Mouse (Mus musculus) heart, postnatal 14 days (tissue): ENCODE results near the gene 1190002N15Rik. TPM values are rescaled to one million over a fixed set of nuclear protein-coding genes. Genes with fewer than 3 reads are reported as not detected.

Experiments used
- DNase-seq, 2 experiments: peaks; one replicate each; pipeline ENCODE4 v3.0.0; 2021 to 2022
- intact Hi-C: fragments of 180-260 bp; cut with DNase I; formaldehyde crosslinking; loops from one replicate; pipeline ENCODE4 v1.15.1; 2025
- total RNA-seq, 2 experiments: library from RNA; stranded (reverse); gene quantifications; 2 replicates each; pipeline ENCODE4 v1.2.3; 2021

Gene 1190002N15Rik
- total RNA-seq, 2 experiments from 2014 or later: 27.3 to 27.5 TPM

GRCm38 (mm10) chr9:94534226-94534625, 3.7 kb downstream of the 1190002N15Rik start:
- DNase-seq: no peak
- intact Hi-C loops: loop anchor here (10.0 kb wide), 1 partner anchor 249 kb away; no protein-coding TSS in a partner anchor

DNA sequence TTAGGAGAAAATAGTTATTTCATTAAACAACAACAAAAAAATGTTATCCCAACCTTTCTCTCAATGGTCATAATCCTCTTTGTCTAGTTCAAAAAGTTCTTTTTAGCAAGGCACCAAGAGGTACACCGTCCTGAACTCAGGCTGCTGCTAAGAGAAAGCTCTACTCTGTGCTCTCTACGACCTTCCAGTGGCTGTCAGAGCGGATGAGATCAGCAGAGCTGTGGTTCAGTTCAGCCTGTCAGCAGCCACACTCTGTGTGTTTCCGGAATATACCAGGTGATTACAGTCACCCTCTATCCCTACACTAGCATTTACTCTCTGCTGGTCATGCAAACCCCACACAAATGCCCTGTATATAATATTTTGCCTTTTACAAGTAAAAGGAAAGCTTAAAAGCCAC, 4.2 kb downstream of the 1190002N15Rik start:
- DNase-seq: peak in 1 of 2 experiments; percentile 20
- intact Hi-C loops: loop anchor here (10.0 kb wide), 1 partner anchor 249 kb away; no protein-coding TSS in a partner anchor

DNA sequence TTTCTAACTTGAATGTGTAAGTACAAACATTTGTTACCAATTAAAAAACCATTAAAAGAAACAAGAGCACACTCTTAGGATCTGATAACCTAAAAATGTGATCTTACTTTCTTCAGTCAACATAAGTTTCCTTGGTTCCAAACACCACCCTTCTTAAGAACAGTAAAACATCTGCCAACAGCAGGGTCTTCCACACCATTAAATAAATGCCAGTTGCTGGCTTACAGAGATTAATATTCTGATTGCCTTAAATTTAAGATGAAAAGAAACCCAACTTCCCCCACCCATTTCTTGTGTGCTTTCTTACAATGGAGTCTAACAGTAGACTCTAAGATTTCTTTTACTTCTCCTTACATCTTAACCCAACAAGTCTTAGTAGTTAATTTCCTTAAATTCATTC, 7.9 kb downstream of the 1190002N15Rik start:
- DNase-seq: no peak
- intact Hi-C loops: loop anchor here (10.0 kb wide), 1 partner anchor 245 kb away; no protein-coding TSS in a partner anchor

GRCm38 (mm10) chr9:94529146-94529746, 8.6 kb downstream of the 1190002N15Rik start:
- no peak for DNase-seq
- intact Hi-C loops: no loop called here

DNA sequence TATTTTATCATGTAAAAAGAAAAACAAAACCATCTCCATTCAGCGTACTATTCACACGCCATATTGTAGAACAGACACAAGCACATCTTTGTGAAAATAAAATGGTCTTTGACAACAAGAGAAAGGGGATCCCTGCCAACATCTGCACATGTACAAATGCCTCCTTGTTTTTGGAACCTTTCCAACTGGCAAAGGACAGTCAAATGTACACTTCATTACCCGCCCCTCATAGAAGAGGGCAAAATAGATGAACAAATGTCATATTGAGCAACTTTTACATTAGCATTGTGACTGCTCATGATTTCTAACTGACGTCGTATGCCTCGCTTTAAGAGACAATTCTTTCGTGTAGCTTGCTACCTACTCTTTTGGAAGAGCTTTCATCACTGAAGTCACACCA, 11.4 kb downstream of the 1190002N15Rik start:
- intact Hi-C loops: no loop called here
- DNase-seq: no peak

DNA sequence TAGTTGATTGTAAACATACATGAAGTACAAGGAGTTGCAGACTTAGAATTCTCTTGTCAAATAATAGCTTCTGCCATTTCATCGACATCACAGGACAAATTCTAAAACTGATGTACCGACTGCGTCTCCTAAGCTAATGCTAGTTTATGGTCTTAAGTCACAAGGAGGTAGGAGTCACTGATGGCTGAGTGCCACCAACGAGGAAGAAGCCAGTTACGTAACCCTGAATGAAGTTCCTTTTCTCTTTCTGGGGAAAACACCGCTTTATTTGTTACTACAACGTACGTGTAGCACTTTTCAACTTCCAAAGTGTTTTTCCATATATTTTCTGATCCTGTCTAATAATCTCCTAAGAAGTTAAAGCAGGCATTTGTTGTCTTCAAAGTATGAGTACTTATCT, 25.6 kb downstream of the 1190002N15Rik start:
- DNase-seq: no peak
- intact Hi-C loops: no loop called here

DNA sequence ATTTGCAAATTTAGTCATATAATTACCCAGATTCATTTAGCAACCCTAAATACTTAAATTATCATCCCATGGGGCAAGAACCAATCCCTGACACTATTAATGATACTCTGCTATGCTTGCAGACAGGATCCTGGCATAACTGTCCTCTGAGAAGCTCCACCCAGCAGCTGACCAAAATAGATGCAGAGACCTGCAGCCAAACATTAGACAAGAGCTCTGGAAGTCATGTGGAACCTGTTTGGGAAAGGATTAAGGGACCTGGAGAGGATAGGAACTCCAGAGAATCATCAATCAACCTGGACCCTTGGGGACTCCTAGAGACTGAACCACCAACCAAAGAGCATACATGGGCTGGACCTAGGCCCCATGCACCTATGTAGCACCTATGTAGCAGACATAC, 26.7 kb downstream of the 1190002N15Rik start:
- no peak for DNase-seq

DNA sequence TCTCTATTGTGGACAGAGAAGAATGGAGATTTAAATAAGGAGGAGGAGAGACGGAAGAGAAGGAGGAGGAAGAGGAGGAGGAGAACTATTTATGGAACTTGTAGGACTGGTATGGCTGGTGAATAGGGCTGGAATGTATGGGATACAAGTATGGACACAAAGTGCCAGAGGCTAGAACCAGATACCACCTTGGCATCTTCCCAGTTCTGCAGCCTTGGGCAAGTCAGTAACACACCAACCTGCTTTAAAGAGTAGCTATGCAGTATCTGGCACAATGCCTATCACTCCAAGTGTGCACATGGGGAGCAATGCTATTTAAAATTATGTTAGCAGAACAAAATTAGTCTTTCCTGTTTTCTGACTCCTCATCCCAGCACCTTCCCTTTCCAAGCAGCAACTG, 30.9 kb downstream of the 1190002N15Rik start:
- intact Hi-C loops: no loop called here
- no peak for DNase-seq

More for the DNA sequence above, 26.7 kb downstream of the 1190002N15Rik start:
- intact Hi-C loops: no loop called here

GRCm38 (mm10) chr9:94491467-94491866, 46.4 kb downstream of the 1190002N15Rik start:
- intact Hi-C loops: no loop called here
- DNase-seq: no peak

DNA sequence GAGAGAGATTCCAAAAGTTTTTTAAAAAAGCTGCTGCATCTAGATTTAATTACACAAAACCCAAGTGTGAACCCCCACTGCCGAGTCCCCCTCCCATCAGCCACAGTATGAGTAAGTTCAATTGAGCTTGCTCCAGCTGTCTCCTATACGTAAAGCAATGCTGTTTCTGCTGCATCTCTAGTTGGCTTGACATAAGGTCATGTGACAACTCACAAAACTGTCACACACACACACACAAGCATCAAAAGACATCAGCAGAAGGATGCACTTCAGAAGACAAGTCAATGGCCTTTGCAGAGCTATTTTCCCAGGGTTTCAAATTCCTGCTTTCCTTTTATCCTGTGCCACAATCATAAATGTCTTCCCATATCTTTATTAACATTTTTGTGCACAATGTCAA, 49.9 kb downstream of the 1190002N15Rik start:
- no peak for DNase-seq
- intact Hi-C loops: no loop called here

DNA sequence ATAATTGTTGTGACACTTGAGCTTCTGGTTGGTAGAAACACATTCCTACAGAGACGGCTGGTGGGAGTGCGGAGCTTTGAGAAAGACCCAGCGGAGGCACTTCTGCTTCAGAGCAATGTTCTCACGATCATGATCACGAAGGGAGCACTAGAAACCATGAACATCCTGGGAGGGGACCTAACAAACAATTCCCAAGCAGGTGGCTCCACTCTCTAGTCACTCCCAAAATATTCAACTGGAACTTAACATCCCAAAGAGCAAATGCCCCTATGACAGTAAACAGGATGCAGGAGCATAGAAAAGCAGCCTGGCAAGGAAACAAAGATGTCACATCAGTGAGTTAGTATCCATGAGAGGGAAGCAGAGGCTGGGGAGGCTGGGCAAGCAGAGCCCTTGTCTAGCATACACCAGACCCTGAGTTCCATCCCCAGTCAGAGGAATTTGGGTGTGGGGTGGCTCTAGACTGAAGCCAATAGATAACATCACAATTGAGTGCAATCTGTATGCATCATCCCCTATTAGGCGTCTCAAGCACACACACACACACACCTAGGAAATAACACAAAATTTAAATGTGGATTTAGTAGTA, 54.5 kb downstream of the 1190002N15Rik start:
- no peak for DNase-seq
- intact Hi-C loops: no loop called here

DNA sequence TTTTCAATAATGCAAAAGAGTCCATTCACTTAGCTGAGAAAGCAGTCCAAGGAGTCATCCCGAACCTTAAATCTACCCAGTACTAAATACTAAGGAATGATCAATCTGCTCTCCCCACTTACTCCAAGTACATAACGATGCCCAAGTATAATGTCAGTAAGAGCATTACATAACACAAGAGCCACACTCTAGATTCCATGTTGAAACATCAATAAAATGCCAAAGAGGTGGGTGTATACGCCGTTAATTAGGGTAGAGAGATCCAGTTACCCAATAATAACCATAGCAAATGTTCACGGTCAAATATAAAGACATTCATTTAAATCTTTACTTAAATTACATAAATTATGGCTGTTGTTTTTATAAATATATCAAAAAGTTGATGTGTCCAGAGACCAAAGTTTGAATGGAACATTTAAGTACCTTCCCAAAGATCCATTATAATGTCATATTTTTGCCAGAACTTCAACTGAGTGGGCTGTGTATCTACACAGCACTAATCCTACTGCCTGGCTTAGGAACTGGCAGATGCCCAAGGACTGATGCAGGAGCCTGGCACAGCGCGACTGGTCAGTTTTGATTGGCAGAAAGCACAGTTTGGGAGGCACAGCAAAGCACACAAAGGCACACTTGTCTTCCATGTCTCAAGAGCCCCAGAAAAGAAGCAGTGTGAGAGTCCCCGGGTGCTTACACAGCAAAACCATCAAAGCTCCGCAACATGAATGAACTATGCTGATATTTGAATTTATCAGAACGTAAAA, 55.5 kb downstream of the 1190002N15Rik start:
- DNase-seq: peak; percentile 4 to 21
- intact Hi-C loops: no loop called here

- DNase-seq: no peak
- intact Hi-C loops: no loop called here
Measured at GRCm38 (mm10) chr9:94481057-94481456, 56.8 kb downstream of the 1190002N15Rik start.

DNA sequence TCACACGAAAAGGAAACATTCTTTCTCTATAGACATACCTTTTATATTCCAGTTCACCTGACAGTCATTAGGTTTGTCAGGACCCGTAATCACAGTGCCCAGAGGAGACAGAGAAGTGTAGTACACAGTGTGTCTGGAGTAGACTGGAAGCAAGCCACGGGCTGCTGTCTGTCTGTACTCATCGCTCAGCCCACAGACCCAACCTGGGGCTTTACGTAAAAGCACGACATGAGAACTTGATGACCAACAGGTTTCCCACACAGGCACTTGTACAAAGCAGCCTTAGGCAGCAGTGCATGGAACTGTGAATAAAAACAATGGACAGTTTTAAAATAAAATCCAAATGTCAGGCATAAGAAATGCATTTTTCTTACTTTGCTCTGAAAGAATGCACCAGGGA, 58.5 kb downstream of the 1190002N15Rik start:
- DNase-seq: no peak
- intact Hi-C loops: loop anchor here (10.0 kb wide), 1 partner anchor 135 kb away; no protein-coding TSS in a partner anchor

GRCm38 (mm10) chr9:94478954-94479353, 58.9 kb downstream of the 1190002N15Rik start:
- no peak for DNase-seq
- intact Hi-C loops: loop anchor here (10.0 kb wide), 1 partner anchor 136 kb away; no protein-coding TSS in a partner anchor

DNA sequence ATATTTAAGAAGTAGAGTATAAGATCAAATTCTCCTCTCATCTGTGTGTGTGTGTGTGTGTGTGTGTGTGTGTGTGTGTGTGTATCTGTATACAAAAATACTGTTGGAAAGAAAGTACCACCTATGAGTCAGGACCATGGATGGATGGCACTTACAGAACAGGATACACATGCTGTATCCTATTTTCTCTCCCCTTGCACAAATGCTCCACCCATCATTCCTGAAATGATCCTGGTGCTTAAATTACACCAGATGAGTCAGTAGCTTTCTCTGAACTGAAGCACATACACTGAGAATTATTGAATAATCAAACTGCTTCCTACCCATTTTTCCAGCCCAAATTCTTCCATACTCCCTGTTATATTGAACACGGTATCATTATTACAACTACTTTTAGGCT, 61.9 kb downstream of the 1190002N15Rik start:
- intact Hi-C loops: loop anchor here (10.0 kb wide), 1 partner anchor 139 kb away; no protein-coding TSS in a partner anchor
- DNase-seq: no peak

- intact Hi-C loops: loop anchor here (10.0 kb wide), 1 partner anchor 141 kb away; no protein-coding TSS in a partner anchor
- DNase-seq: no peak
Measured at GRCm38 (mm10) chr9:94473898-94474297, 64.0 kb downstream of the 1190002N15Rik start.

GRCm38 (mm10) chr9:94472963-94473582, 64.8 kb downstream of the 1190002N15Rik start:
- DNase-seq: no peak

GRCm38 (mm10) chr9:94471485-94471884, 66.4 kb downstream of the 1190002N15Rik start:
- intact Hi-C loops: loop anchor here (10.0 kb wide), 1 partner anchor 143 kb away; no protein-coding TSS in a partner anchor
- DNase-seq: no peak

More at GRCm38 (mm10) chr9:94472963-94473582, 64.8 kb downstream of the 1190002N15Rik start:
- intact Hi-C loops: loop anchor here (10.0 kb wide), 1 partner anchor 142 kb away; no protein-coding TSS in a partner anchor
